Mouse (Mus musculus): ENCODE data around the gene Ddx54. TPM values are rescaled to one million over a fixed set of nuclear protein-coding genes. Genes with fewer than 3 reads are reported as not detected.

Gene Ddx54
- polyA plus RNA-seq, 1 experiment from 2014 or later = 46.9 TPM

GRCm38 (mm10) chr5:120620375-120621077, 8.0 kb downstream of the Ddx54 start:
- Histone ChIP-seq H3K4me1 (peaks cover 9% of the 10 kb centered on the region; the same call in 1 of the 2 replicates), H3K9me3 (no peaks in the 10 kb centered on the region), H3K27ac (replicated peaks) (no peak overlapping the region), H3K4me3 (no peak overlapping the region), H3K9ac (replicated peaks) (no peak overlapping the region), H3K4me2 (replicated peaks) (no peak overlapping the region), H3K27me3 (no peaks in the 10 kb centered on the region), H3K36me3 (peaks cover 65% of the 10 kb centered on the region)
- WGBS = 70% methylated on average over 18 of the region's 18 CpGs
- ATAC-seq (replicated peaks) = 0 out of 2 replicates have a peak, but pooled peaks have one; percentile 31

DNA sequence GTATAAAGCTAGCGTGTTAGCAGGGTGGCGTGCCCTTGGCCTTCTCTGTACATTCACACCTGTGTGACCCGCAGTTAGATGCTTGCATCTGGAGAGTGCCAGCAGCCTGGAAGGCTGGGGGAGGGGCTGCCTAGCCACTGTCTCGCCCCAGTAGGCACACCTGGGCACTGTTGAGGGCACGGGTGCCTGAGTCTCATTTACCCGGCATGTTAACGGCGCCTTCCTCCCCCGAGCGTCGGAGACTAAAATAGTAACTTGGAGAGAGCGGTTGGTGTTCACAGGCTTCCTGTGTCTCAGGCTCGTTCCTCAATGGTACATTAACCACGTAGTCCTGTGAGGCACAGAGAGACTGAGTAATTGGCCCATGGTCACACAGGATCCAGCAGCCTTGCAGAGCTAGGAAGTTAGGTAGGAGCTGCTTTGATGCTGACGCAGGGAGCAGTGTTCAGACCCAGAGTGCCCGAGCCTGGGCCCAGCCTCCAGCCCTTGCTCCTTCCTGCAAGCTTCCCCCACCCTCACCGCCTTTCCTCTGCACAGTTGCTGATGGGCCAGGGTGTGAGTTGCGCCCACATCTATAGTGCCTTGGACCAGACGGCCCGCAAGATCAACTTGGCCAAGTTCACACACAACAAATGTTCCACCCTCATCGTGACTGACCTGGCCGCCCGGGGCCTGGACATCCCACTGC, 8.7 kb downstream of the Ddx54 start:
- Histone ChIP-seq H3K27me3 (no peaks in the 10 kb centered on the region), H3K4me1 (peaks cover 9% of the 10 kb centered on the region; the same call in 1 of the 2 replicates), H3K4me3 (no peak overlapping the region), H3K4me2 (replicated peaks) (no peak overlapping the region), H3K9ac (replicated peaks) (no peak overlapping the region), H3K9me3 (no peaks in the 10 kb centered on the region), H3K36me3 (peaks cover 71% of the 10 kb centered on the region), H3K27ac (replicated peaks) (no peak overlapping the region)
- 93% methylated on average over 23 of the region's 23 CpGs for WGBS
- ATAC-seq (replicated peaks) = peak; percentile 18; the same call in 1 of the 2 replicates

DNA sequence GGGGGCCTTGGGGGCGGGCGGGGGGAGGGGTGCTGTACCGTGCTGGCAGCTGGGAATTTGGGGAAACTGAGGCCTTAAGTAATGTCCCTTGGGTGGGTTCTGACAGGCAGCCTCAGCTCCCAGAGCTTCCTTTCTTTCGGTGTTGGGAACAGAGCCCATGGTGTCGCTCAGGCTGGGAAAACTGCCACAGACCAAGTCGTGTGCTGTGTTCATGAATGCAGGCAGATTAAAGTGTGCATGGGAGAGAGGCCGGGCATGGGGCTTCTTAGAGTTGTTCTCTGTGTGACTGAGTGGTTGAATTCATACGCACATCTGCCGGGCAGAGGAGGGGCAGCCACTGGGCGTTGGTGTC, 9.3 kb downstream of the Ddx54 start:
- Histone ChIP-seq H3K4me3 (no peak overlapping the region), H3K4me2 (replicated peaks) (no peak overlapping the region), H3K9me3 (no peaks in the 10 kb centered on the region), H3K27ac (replicated peaks) (no peak overlapping the region), H3K9ac (replicated peaks) (no peak overlapping the region), H3K36me3 (peaks cover 71% of the 10 kb centered on the region), H3K27me3 (no peaks in the 10 kb centered on the region), H3K4me1 (peaks cover 9% of the 10 kb centered on the region; the same call in 1 of the 2 replicates)
- no peak for ATAC-seq (replicated peaks)
- WGBS = 78% methylated on average over 10 of the region's 10 CpGs

DNA sequence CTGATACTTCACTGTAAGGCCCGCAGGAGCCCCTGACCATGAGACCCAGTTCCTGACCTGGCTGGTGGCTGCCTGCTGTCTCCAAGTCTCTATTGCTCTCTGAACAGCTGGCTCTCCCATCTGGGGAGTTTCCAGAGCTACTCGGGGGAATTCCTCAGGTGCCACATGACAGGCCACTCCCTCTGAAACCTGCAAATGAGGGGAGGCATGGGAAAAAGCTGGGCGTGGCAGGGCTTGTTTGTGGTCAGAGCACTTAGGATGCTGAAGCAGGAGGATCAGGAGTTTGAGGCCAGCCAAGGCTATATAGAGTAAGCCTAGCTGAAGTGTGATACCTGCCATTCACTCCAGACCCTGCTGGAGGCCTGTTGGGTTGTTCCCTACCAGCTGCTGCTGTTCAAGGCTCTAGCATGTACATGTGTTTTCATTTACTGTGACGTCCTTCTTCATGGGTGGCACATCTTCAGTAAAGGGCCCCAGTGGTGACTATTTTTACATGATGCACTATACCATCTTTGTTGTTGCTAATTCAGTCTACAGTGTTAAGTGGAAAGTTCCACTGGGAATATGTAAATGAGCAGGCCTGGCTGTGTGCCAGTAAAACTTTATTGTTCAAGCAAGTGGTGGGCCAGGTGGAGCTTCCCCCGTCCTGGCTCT, 9.8 kb downstream of the Ddx54 start:
- Histone ChIP-seq H3K4me3 (no peak overlapping the region), H3K9me3 (no peaks in the 10 kb centered on the region), H3K4me2 (replicated peaks) (no peak overlapping the region), H3K36me3 (peaks cover 69% of the 10 kb centered on the region), H3K9ac (replicated peaks) (no peak overlapping the region), H3K27ac (replicated peaks) (no peak overlapping the region), H3K27me3 (no peaks in the 10 kb centered on the region), H3K4me1 (peaks cover 9% of the 10 kb centered on the region; the same call in 1 of the 2 replicates)
- ATAC-seq (replicated peaks) = no peak
- 56% methylated on average over 5 of the region's 5 CpGs for WGBS

DNA sequence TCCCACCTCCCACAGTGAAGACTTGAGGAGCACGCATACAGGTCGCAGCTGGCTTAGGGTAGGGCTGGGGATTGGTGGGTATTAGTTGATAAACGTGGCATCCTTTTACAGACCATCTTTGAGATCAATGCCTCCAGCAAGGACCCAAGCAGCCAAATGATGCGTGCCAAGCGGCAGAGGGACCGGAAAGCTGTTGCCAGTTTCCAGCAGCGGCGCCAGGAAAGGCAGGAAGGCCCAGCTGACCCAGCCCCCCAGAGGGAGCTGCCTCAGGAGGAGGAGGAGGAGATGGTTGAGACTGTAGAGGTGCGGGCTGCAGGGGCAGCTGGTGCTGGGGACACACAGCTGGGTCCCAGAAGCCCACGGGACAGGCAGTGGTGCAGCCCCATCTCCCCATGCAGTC, 11.9 kb downstream of the Ddx54 start:
- no peak for ATAC-seq (replicated peaks)
- WGBS = 87% methylated on average over 10 of the region's 10 CpGs
- no peaks in the 10 kb centered on the region for H3K9me3 ChIP-seq
- no peak overlapping the region for H3K27ac ChIP-seq (replicated peaks)
- H3K4me3 ChIP-seq = no peak overlapping the region
- no peak overlapping the region for H3K4me2 ChIP-seq (replicated peaks)
- H3K9ac ChIP-seq (replicated peaks) = no peak overlapping the region
- H3K27me3 ChIP-seq = no peaks in the 10 kb centered on the region
- peaks cover 13% of the 10 kb centered on the region; the same call in 1 of the 2 replicates for H3K4me1 ChIP-seq
- H3K36me3 ChIP-seq = peaks cover 65% of the 10 kb centered on the region

GRCm38 (mm10) chr5:120626399-120626798, 13.9 kb downstream of the Ddx54 start:
- H3K36me3 ChIP-seq = peaks cover 48% of the 10 kb centered on the region
- 25% methylated on average over 12 of the region's 19 CpGs for WGBS
- no peak; the same call in 1 of the 2 replicates for ATAC-seq (replicated peaks)

GRCm38 (mm10) chr5:120627515-120628300, 15.2 kb downstream of the Ddx54 start:
- 87% methylated on average over 15 of the region's 15 CpGs for WGBS
- no peak overlapping the region for H3K4me3 ChIP-seq
- H3K27ac ChIP-seq (replicated peaks) = no peak overlapping the region
- H3K9me3 ChIP-seq = no peaks in the 10 kb centered on the region
- H3K36me3 ChIP-seq = peaks cover 42% of the 10 kb centered on the region
- no peaks in the 10 kb centered on the region for H3K27me3 ChIP-seq
- no peak for ATAC-seq (replicated peaks)
- no peak overlapping the region for H3K4me2 ChIP-seq (replicated peaks)
- 0 out of 2 replicates have a peak, but pooled peaks cover 3% of the 10 kb centered on the region for H3K4me1 ChIP-seq
- no peak overlapping the region for H3K9ac ChIP-seq (replicated peaks)

More at GRCm38 (mm10) chr5:120626399-120626798, 13.9 kb downstream of the Ddx54 start:
- Histone ChIP-seq H3K4me2 (replicated peaks) (no peak overlapping the region), H3K27ac (replicated peaks) (no peak overlapping the region), H3K4me1 (peaks cover 13% of the 10 kb centered on the region; the same call in 1 of the 2 replicates), H3K9me3 (no peaks in the 10 kb centered on the region), H3K27me3 (no peaks in the 10 kb centered on the region), H3K9ac (replicated peaks) (no peak overlapping the region), H3K4me3 (no peak overlapping the region)

- 54% methylated on average over 7 of the region's 7 CpGs for WGBS
- Histone ChIP-seq H3K36me3 (peaks cover 33% of the 10 kb centered on the region), H3K4me2 (replicated peaks) (no peak overlapping the region), H3K4me1 (0 out of 2 replicates have a peak, but pooled peaks cover 3% of the 10 kb centered on the region), H3K9ac (replicated peaks) (no peak overlapping the region), H3K27me3 (no peaks in the 10 kb centered on the region), H3K4me3 (no peak overlapping the region), H3K27ac (replicated peaks) (no peak overlapping the region), H3K9me3 (no peaks in the 10 kb centered on the region)
- ATAC-seq (replicated peaks) = no peak
Measured at GRCm38 (mm10) chr5:120628624-120629023, 16.1 kb downstream of the Ddx54 start.

- WGBS = 9% methylated on average over 29 of the region's 29 CpGs
- Histone ChIP-seq H3K27me3 (no peaks in the 10 kb centered on the region), H3K27ac (replicated peaks) (no peak overlapping the region), H3K4me1 (0 out of 2 replicates have a peak, but pooled peaks cover 3% of the 10 kb centered on the region), H3K9ac (replicated peaks) (no peak overlapping the region), H3K36me3 (peaks cover 9% of the 10 kb centered on the region), H3K9me3 (no peaks in the 10 kb centered on the region), H3K4me3 (no peak overlapping the region), H3K4me2 (replicated peaks) (peak overlapping the region; percentile 6; the same call in 1 of the 2 replicates)
- ATAC-seq (replicated peaks) = no peak
Measured at GRCm38 (mm10) chr5:120631128-120631527, 18.6 kb downstream of the Ddx54 start.

- H3K4me3 ChIP-seq = no peak overlapping the region
- ATAC-seq (replicated peaks) = no peak
- 0 out of 2 replicates have a peak, but pooled peaks cover 3% of the 10 kb centered on the region for H3K4me1 ChIP-seq
- H3K36me3 ChIP-seq = peaks cover 9% of the 10 kb centered on the region
- no peak overlapping the region for H3K27ac ChIP-seq (replicated peaks)
- no peak overlapping the region for H3K4me2 ChIP-seq (replicated peaks)
- H3K9me3 ChIP-seq = no peaks in the 10 kb centered on the region
- no peaks in the 10 kb centered on the region for H3K27me3 ChIP-seq
- 89% methylated on average over 5 of the region's 5 CpGs for WGBS
- no peak overlapping the region for H3K9ac ChIP-seq (replicated peaks)
Measured at GRCm38 (mm10) chr5:120631892-120632291, 19.4 kb downstream of the Ddx54 start.

- Histone ChIP-seq H3K27ac (replicated peaks) (no peak within 1 kb of the TSS), H3K9ac (replicated peaks) (no peak within 1 kb of the TSS), H3K9me3 (no peaks in the 10 kb centered on the region), H3K36me3 (no peaks in the 10 kb centered on the region), H3K27me3 (no peaks in the 10 kb centered on the region), H3K4me3 (no peak within 1 kb of the TSS), H3K4me1 (no peaks in the 10 kb centered on the region), H3K4me2 (replicated peaks) (no peak within 1 kb of the TSS)
- WGBS = 63% methylated on average over 9 of the region's 9 CpGs
- ATAC-seq (replicated peaks) = no peak
Measured at GRCm38 (mm10) chr5:120634131-120634530, 21.6 kb downstream of the Ddx54 start, which contains the start of gene Cfap73. Gene Cfap73 (minus strand): TSS chr5:120634235.
